In the genomic region with DNA sequence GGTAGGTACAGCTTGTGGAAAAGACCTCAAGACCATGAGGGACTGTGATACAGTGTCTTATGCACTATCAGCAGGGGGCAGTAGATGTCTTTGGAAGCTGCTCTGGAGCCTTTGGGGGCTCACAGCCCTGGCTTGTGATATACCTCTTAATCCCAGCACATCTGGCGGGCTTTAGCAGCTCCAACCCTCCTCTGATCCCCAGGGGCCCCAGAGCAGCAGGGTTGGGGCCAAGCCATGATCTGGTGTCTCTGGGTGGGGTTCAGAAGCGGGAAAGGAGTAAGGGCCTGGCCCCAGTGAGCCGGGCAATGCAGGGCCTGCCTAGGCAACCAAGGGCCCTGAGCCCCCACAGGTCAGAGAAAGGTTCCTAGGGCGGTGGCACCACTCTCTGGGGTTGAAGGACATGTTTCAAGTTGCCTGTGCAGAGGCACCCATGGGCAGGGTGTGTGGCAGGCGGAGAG, we compare ENCODE assay signal across 8 mouse cellular contexts. TPM values are rescaled to one million over a fixed set of nuclear protein-coding genes. Genes with fewer than 3 reads are reported as not detected.
DNase-seq lines count a peak whose midpoint lies in the region; ATAC-seq and TF ChIP-seq lines count a peak whose summit lies in the region.

No protein-coding gene starts in this region.

- no peaks in the 10 kb centered on the region for H3K36me3 ChIP-seq in neural tube, embryonic 15.5 days
- H3K36me3 ChIP-seq in hindbrain, embryonic 16.5 days (ENCODE audit: control insufficient read depth, insufficient read depth, low read length) = no peaks in the 10 kb centered on the region
- no peaks in the 10 kb centered on the region for H3K36me3 ChIP-seq in lung, postnatal 0 days (ENCODE audit: insufficient read depth, low read length)
- no peaks in the 10 kb centered on the region for H3K36me3 ChIP-seq in stomach, embryonic 15.5 days

- TF ChIP-seq EP300 in lung, postnatal 0 days (IDR thresholded peaks at IDR 0.05) = no peak

- TF ChIP-seq POLR2A in bone marrow, adult 2 months (IDR thresholded peaks at IDR 0.05; ENCODE audit: borderline replicate concordance, control insufficient read depth, low read depth, low read length) = no peak

- peaks cover 5% of the 10 kb centered on the region for H3K4me1 ChIP-seq in neural tube, embryonic 15.5 days
- H3K4me1 ChIP-seq in bone marrow, adult 2 months (ENCODE audit: control insufficient read depth, insufficient read depth, low read length) = peaks cover 8% of the 10 kb centered on the region
- no peaks in the 10 kb centered on the region for H3K4me1 ChIP-seq in hindbrain, embryonic 16.5 days (ENCODE audit: control insufficient read depth, insufficient read depth, low read depth, low read length)
- H3K4me1 ChIP-seq in lung, postnatal 0 days (ENCODE audit: insufficient read depth, low read depth, low read length) = no peaks in the 10 kb centered on the region; the same call in 1 of the 2 replicates
- peaks cover 31% of the 10 kb centered on the region for H3K4me1 ChIP-seq in stomach, embryonic 15.5 days

- no peaks in the 10 kb centered on the region for H3K9me3 ChIP-seq in neural tube, embryonic 15.5 days (replicated peaks)
- no peaks in the 10 kb centered on the region for H3K9me3 ChIP-seq in hindbrain, embryonic 16.5 days (ENCODE audit: control insufficient read depth, low read length)
- H3K9me3 ChIP-seq in lung, postnatal 0 days (ENCODE audit: low read length) = no peaks in the 10 kb centered on the region
- no peaks in the 10 kb centered on the region for H3K9me3 ChIP-seq in stomach, embryonic 15.5 days

- H3K4me2 ChIP-seq in neural tube, embryonic 15.5 days = no peak overlapping the region
- no peak overlapping the region for H3K4me2 ChIP-seq in hindbrain, embryonic 16.5 days (ENCODE audit: low read length)
- H3K4me2 ChIP-seq in lung, postnatal 0 days (replicated peaks; ENCODE audit: low read depth, low read length) = no peak overlapping the region
- peak overlapping the region; percentile 16; the same call in 1 of the 2 replicates for H3K4me2 ChIP-seq in stomach, embryonic 15.5 days

- H3K9ac ChIP-seq in neural tube, embryonic 15.5 days (replicated peaks) = no peak overlapping the region
- H3K9ac ChIP-seq in hindbrain, embryonic 16.5 days (ENCODE audit: low read depth, low read length) = no peak overlapping the region
- H3K9ac ChIP-seq in lung, postnatal 0 days (replicated peaks; ENCODE audit: low read depth) = no peak overlapping the region
- H3K9ac ChIP-seq in stomach, embryonic 15.5 days = no peak overlapping the region

- WGBS in neural tube, embryonic 15.5 days = 72% methylated on average over 5 of the region's 5 CpGs
- WGBS in bone marrow, adult 2 months = 62% methylated on average over 5 of the region's 5 CpGs
- WGBS in hindbrain, embryonic 16.5 days = 57% methylated on average over 5 of the region's 5 CpGs
- 52% methylated on average over 5 of the region's 5 CpGs for WGBS in lung, postnatal 0 days
- 36% methylated on average over 5 of the region's 5 CpGs for WGBS in stomach, embryonic 15.5 days

- DNase-seq in neural tube, embryonic 10.5 days (ENCODE audit: extremely low spot score, low spot score) = peak; percentile 57
- DNase-seq in gastrocnemius, adult 2 months = peak; percentile 85
- DNase-seq in lung, postnatal 0 days (ENCODE audit: low spot score) = peak; percentile 77
- no peak for DNase-seq in frontal cortex, postnatal 10 days (ENCODE audit: low spot score in 2 of 2)

- H3K27ac ChIP-seq in neural tube, embryonic 15.5 days (replicated peaks) = no peak overlapping the region
- peak overlapping the region; percentile 4; the same call in 1 of the 2 replicates for H3K27ac ChIP-seq in bone marrow, adult 2 months (ENCODE audit: control insufficient read depth, insufficient read depth, low read depth, low read length, poor library complexity)
- peak overlapping the region; percentile 98 for H3K27ac ChIP-seq in gastrocnemius, adult 2 months
- H3K27ac ChIP-seq in hindbrain, embryonic 16.5 days (ENCODE audit: low read depth, low read length) = no peak overlapping the region
- H3K27ac ChIP-seq in lung, postnatal 0 days (ENCODE audit: low read length) = no peak overlapping the region
- H3K27ac ChIP-seq in stomach, embryonic 15.5 days = peak overlapping the region; percentile 77

- no peak overlapping the region for H3K4me3 ChIP-seq in neural tube, embryonic 15.5 days (replicated peaks)
- no peak overlapping the region for H3K4me3 ChIP-seq in bone marrow, adult 2 months (replicated peaks; ENCODE audit: control insufficient read depth, low read depth, low read length)
- H3K4me3 ChIP-seq in gastrocnemius, adult 2 months = peak overlapping the region; percentile 82
- H3K4me3 ChIP-seq in hindbrain, embryonic 16.5 days (ENCODE audit: low read length) = no peak overlapping the region
- no peak overlapping the region for H3K4me3 ChIP-seq in lung, postnatal 0 days (ENCODE audit: low read depth, low read length)
- no peak overlapping the region for H3K4me3 ChIP-seq in stomach, embryonic 15.5 days (replicated peaks)

- ATAC-seq in neural tube, embryonic 15.5 days (ENCODE audit: low FRiP score) = no peak; the same call in 1 of the 2 replicates
- peak; percentile 81 for ATAC-seq in hindbrain, embryonic 16.5 days
- peak; percentile 59; the same call in 1 of the 2 replicates for ATAC-seq in lung, postnatal 0 days
- peak; percentile 70 for ATAC-seq in stomach, embryonic 15.5 days (ENCODE audit: insufficient read depth, low FRiP score, low read depth)

- intact Hi-C loops in gastrocnemius, adult 2 months (cut with DNase I) = loop anchor here (1.0 kb wide), 1 partner anchor 56 kb away; no protein-coding TSS in a partner anchor

- H3K27me3 ChIP-seq in neural tube, embryonic 15.5 days (replicated peaks) = no peaks in the 10 kb centered on the region
- no peaks in the 10 kb centered on the region for H3K27me3 ChIP-seq in hindbrain, embryonic 16.5 days (replicated peaks; ENCODE audit: control insufficient read depth, insufficient read depth, low read length)
- no peaks in the 10 kb centered on the region for H3K27me3 ChIP-seq in lung, postnatal 0 days (replicated peaks; ENCODE audit: insufficient read depth, low read length)
- H3K27me3 ChIP-seq in stomach, embryonic 15.5 days (replicated peaks) = no peaks in the 10 kb centered on the region

- peak; percentile 71 for TF ChIP-seq CTCF in bone marrow, adult 2 months (IDR thresholded peaks at IDR 0.05; ENCODE audit: control insufficient read depth, insufficient read depth, low read length)
- peak; percentile 81 for TF ChIP-seq CTCF in gastrocnemius, adult 2 months (IDR thresholded peaks at IDR 0.05)
- peak; percentile 80 for TF ChIP-seq CTCF in lung, postnatal 0 days (IDR thresholded peaks at IDR 0.05)

RNA-seq across cellular contexts. Expression of a gene that starts 0.9 kb away (rescaled TPM):
- polyA plus RNA-seq in neural tube, embryonic 15.5 days (2015; fragmentation: Nextera tagmentation; extraction: Ambion mirVana) = 16.4 and 24.8 TPM in 2 replicates
- 19.2 and 51.8 TPM in 2 replicates for polyA plus RNA-seq in bone marrow, adult 2 months (2011; ENCODE audit: insufficient read depth, insufficient read length, low replicate concordance, missing spikeins)
- total RNA-seq in gastrocnemius, adult 2 months (2021) = over 10,000 TPM; 15,929 to 19,962 TPM
- 2.0 and 22.5 TPM in 2 replicates for polyA plus RNA-seq in hindbrain, embryonic 16.5 days (2015; fragmentation: Nextera tagmentation; extraction: Ambion mirVana)
- 1.9 and 2.1 TPM in 2 replicates for polyA plus RNA-seq in lung, postnatal 0 days (2015; fragmentation: Nextera tagmentation; extraction: Ambion mirVana)
- polyA plus RNA-seq in stomach, embryonic 15.5 days (2015; fragmentation: Nextera tagmentation; extraction: Ambion mirVana) = 10.4 and 13.3 TPM in 2 replicates

RNA-seq across cellular contexts. Expression of a gene that starts 6.0 kb away (rescaled TPM):
- 0.14 TPM in 1 of 2 replicates, not detected in the other for polyA plus RNA-seq in neural tube, embryonic 15.5 days (2015; fragmentation: Nextera tagmentation; extraction: Ambion mirVana)
- 2.5 TPM in 1 of 2 replicates, not detected in the other for polyA plus RNA-seq in bone marrow, adult 2 months (2011; ENCODE audit: insufficient read depth, insufficient read length, low replicate concordance, missing spikeins)
- not detected for total RNA-seq in gastrocnemius, adult 2 months (2021)
- not detected in 2 replicates for polyA plus RNA-seq in hindbrain, embryonic 16.5 days (2015; fragmentation: Nextera tagmentation; extraction: Ambion mirVana)
- 0.47 and 1.1 TPM in 2 replicates for polyA plus RNA-seq in lung, postnatal 0 days (2015; fragmentation: Nextera tagmentation; extraction: Ambion mirVana)
- 13.2 and 19.6 TPM in 2 replicates for polyA plus RNA-seq in stomach, embryonic 15.5 days (2015; fragmentation: Nextera tagmentation; extraction: Ambion mirVana)

RNA-seq across cellular contexts. Expression of a gene that starts 19.9 kb away (rescaled TPM):
- polyA plus RNA-seq in neural tube, embryonic 15.5 days (2015; fragmentation: Nextera tagmentation; extraction: Ambion mirVana) = 6.9 and 58.6 TPM in 2 replicates
- 135 and 280 TPM in 2 replicates for polyA plus RNA-seq in bone marrow, adult 2 months (2011; ENCODE audit: insufficient read depth, insufficient read length, low replicate concordance, missing spikeins)
- total RNA-seq in gastrocnemius, adult 2 months (2021) = 10 to 100 TPM; 25.8 to 47.3 TPM
- 5.5 and 6.0 TPM in 2 replicates for polyA plus RNA-seq in hindbrain, embryonic 16.5 days (2015; fragmentation: Nextera tagmentation; extraction: Ambion mirVana)
- polyA plus RNA-seq in lung, postnatal 0 days (2015; fragmentation: Nextera tagmentation; extraction: Ambion mirVana) = 90.8 and 92.3 TPM in 2 replicates
- 196 and 211 TPM in 2 replicates for polyA plus RNA-seq in stomach, embryonic 15.5 days (2015; fragmentation: Nextera tagmentation; extraction: Ambion mirVana)

RNA-seq across cellular contexts. Expression of a gene that starts 52.8 kb away (rescaled TPM):
- 304 and 310 TPM in 2 replicates for polyA plus RNA-seq in neural tube, embryonic 15.5 days (2015; fragmentation: Nextera tagmentation; extraction: Ambion mirVana)
- 137 and 308 TPM in 2 replicates for polyA plus RNA-seq in bone marrow, adult 2 months (2011; ENCODE audit: insufficient read depth, insufficient read length, low replicate concordance, missing spikeins)
- total RNA-seq in gastrocnemius, adult 2 months (2021) = 100 to 1,000 TPM; 411 to 467 TPM
- polyA plus RNA-seq in hindbrain, embryonic 16.5 days (2015; fragmentation: Nextera tagmentation; extraction: Ambion mirVana) = 356 and 378 TPM in 2 replicates
- 469 and 481 TPM in 2 replicates for polyA plus RNA-seq in lung, postnatal 0 days (2015; fragmentation: Nextera tagmentation; extraction: Ambion mirVana)
- polyA plus RNA-seq in stomach, embryonic 15.5 days (2015; fragmentation: Nextera tagmentation; extraction: Ambion mirVana) = 308 and 323 TPM in 2 replicates

RNA-seq across cellular contexts. Expression of a gene that starts 58.0 kb away (rescaled TPM):
- polyA plus RNA-seq in neural tube, embryonic 15.5 days (2015; fragmentation: Nextera tagmentation; extraction: Ambion mirVana) = 14.9 and 26.9 TPM in 2 replicates
- 42.0 and 73.4 TPM in 2 replicates for polyA plus RNA-seq in bone marrow, adult 2 months (2011; ENCODE audit: insufficient read depth, insufficient read length, low replicate concordance, missing spikeins)
- over 10,000 TPM; 28,899 to 38,022 TPM for total RNA-seq in gastrocnemius, adult 2 months (2021)
- 3.1 and 25.7 TPM in 2 replicates for polyA plus RNA-seq in hindbrain, embryonic 16.5 days (2015; fragmentation: Nextera tagmentation; extraction: Ambion mirVana)
- 1.5 and 2.2 TPM in 2 replicates for polyA plus RNA-seq in lung, postnatal 0 days (2015; fragmentation: Nextera tagmentation; extraction: Ambion mirVana)
- 4.6 and 11.8 TPM in 2 replicates for polyA plus RNA-seq in stomach, embryonic 15.5 days (2015; fragmentation: Nextera tagmentation; extraction: Ambion mirVana)

Comparison
In these comparisons a context has a peak if more than half of its experiments do, and no peak if none do; other contexts are left out.
1. DNase-seq: peak in neural tube, embryonic 10.5 days (single experiment), gastrocnemius, adult 2 months (single experiment) and lung, postnatal 0 days (single experiment); none in frontal cortex, postnatal 10 days (0 of 2).
2. H3K27ac ChIP-seq: peak in bone marrow, adult 2 months (single experiment), gastrocnemius, adult 2 months (single experiment) and stomach, embryonic 15.5 days (single experiment); none in neural tube, embryonic 15.5 days (single experiment), hindbrain, embryonic 16.5 days (single experiment) and lung, postnatal 0 days (single experiment).
3. Peak in every context shown above with its lines, with median percentiles within 50 percentile points of each other: CTCF ChIP-seq.